Mouse (Mus musculus) limb, embryonic 11.5 days (tissue): ENCODE data around the gene Adamts17. TPM values are rescaled to one million over a fixed set of nuclear protein-coding genes. Genes with fewer than 3 reads are reported as not detected.

Experiments used
- ATAC-seq: fragments of 200-750 bp; cut with Nextera tagmentation; 2 replicates; pipeline ENCODE4 v1.8.0; 2017; ENCODE audit warnings: low read depth; ENCODE audit not compliant: insufficient number of reproducible peaks, low FRiP score, low TSS enrichment
- DNase-seq: peaks from one replicate; pipeline ENCODE4 v3.0.0-alpha.2; 2015; ENCODE audit warnings: low spot score
- H3K27ac ChIP-seq: fragments of 300-500 bp; sonication (generic); replicated peaks from 2 replicates; pipeline ENCODE4 v1.5.1; 2014; ENCODE audit warnings: low read depth, mild to moderate bottlenecking, low read length
- H3K27me3 ChIP-seq: fragments of 300-500 bp; sonication (generic); 2 replicates; pipeline ENCODE4 v1.6.1; 2014; ENCODE audit warnings: mild to moderate bottlenecking, low read length, mixed read lengths; ENCODE audit not compliant: control insufficient read depth, insufficient read depth
- H3K36me3 ChIP-seq: fragments of 300-500 bp; sonication (generic); 2 replicates; pipeline ENCODE4 v1.6.1; 2014; ENCODE audit warnings: mild to moderate bottlenecking, low read length, moderate library complexity, mixed read lengths; ENCODE audit not compliant: control insufficient read depth, insufficient read depth
- H3K4me1 ChIP-seq: fragments of 300-500 bp; sonication (generic); 2 replicates; pipeline ENCODE4 v1.6.1; 2014; ENCODE audit warnings: low read length, mixed read lengths; ENCODE audit not compliant: control insufficient read depth, insufficient read depth
- H3K4me2 ChIP-seq: fragments of 300-500 bp; sonication (generic); 2 replicates; pipeline ENCODE4 v1.6.1; 2014; ENCODE audit warnings: low read depth, mild to moderate bottlenecking, moderate library complexity; ENCODE audit not compliant: severe bottlenecking
- H3K4me3 ChIP-seq: fragments of 300-500 bp; sonication (generic); 2 replicates; pipeline ENCODE4 v1.5.1; 2014; ENCODE audit warnings: low read depth, low read length
- H3K9ac ChIP-seq: fragments of 300-500 bp; sonication (generic); 2 replicates; pipeline ENCODE4 v1.6.1; 2014; ENCODE audit warnings: mild to moderate bottlenecking, low read length
- H3K9me3 ChIP-seq: fragments of 300-500 bp; sonication (generic); 2 replicates; pipeline ENCODE4 v1.6.1; 2016; ENCODE audit warnings: low read length; ENCODE audit not compliant: control insufficient read depth
- WGBS: fragments of 180-500 bp; shearing (Covaris S2); extraction: QIAGEN DNeasy Blood & Tissue Kit; methylation state at CpG from one replicate; pipeline ENCODE4 v1.1.7; 2014; 5-methylcytosine and 5-hydroxymethylcytosine counted together
- polyA plus RNA-seq: library from polyadenylated mRNA; unstranded; fragments of >200 nt; fragmentation: Nextera tagmentation; extraction: Ambion mirVana; gene quantifications from 2 replicates; pipeline ENCODE4 v1.2.1, GENCODE M21; 2014

The Adamts17 gene
- polyA plus RNA-seq, 1 experiment from 2014 or later: 7.7 TPM

- no peak for DNase-seq
- H3K4me3 ChIP-seq: no peak overlapping the region
- H3K36me3 ChIP-seq: no peaks in the 10 kb centered on the region
- H3K27me3 ChIP-seq: no peaks in the 10 kb centered on the region
- H3K9ac ChIP-seq: no peak overlapping the region
- ATAC-seq: no peak
- H3K4me2 ChIP-seq: no peak overlapping the region
- no peak overlapping the region for H3K27ac ChIP-seq
- H3K4me1 ChIP-seq: peaks cover 14% of the 10 kb centered on the region
- no peaks in the 10 kb centered on the region for H3K9me3 ChIP-seq
- 95% methylated on average over 3 of the region's 3 CpGs for WGBS
These were observed 274.5 kb downstream of the Adamts17 start for GRCm38 (mm10) chr7:67114056-67114455.

GRCm38 (mm10) chr7:67115056-67115455, 275.5 kb downstream of the Adamts17 start:
- Histone ChIP-seq H3K4me3 (no peak overlapping the region), H3K4me1 (peaks cover 14% of the 10 kb centered on the region), H3K9ac (no peak overlapping the region), H3K36me3 (no peaks in the 10 kb centered on the region), H3K27me3 (no peaks in the 10 kb centered on the region), H3K27ac (no peak overlapping the region), H3K9me3 (no peaks in the 10 kb centered on the region), H3K4me2 (no peak overlapping the region)
- DNase-seq (no peak), ATAC-seq (peak; percentile 63; the same call in 1 of the 2 replicates)
- 76% methylated on average over 3 of the region's 3 CpGs for WGBS

- H3K27me3 ChIP-seq: no peaks in the 10 kb centered on the region
- WGBS: 78% methylated on average over 2 of the region's 2 CpGs
- H3K36me3 ChIP-seq: no peaks in the 10 kb centered on the region
- H3K9ac ChIP-seq: no peak overlapping the region
- no peak for ATAC-seq
- no peak overlapping the region for H3K27ac ChIP-seq
- DNase-seq: no peak
- H3K4me1 ChIP-seq: no peaks in the 10 kb centered on the region
- no peaks in the 10 kb centered on the region for H3K9me3 ChIP-seq
- H3K4me2 ChIP-seq: no peak overlapping the region
- H3K4me3 ChIP-seq: no peak overlapping the region
These were observed 295.6 kb downstream of the Adamts17 start for GRCm38 (mm10) chr7:67135140-67135539.

- ATAC-seq (peak; percentile 28; the same call in 1 of the 2 replicates), DNase-seq (peak; percentile 45)
- H3K4me3 ChIP-seq: no peak overlapping the region
- WGBS: 5% methylated on average over 11 of the region's 11 CpGs
- no peaks in the 10 kb centered on the region for H3K36me3 ChIP-seq
- H3K4me2 ChIP-seq: 0 out of 2 replicates have a peak overlapping the region, but pooled peaks have one; percentile 2
- H3K27me3 ChIP-seq: no peaks in the 10 kb centered on the region
- H3K9ac ChIP-seq: no peak overlapping the region
- H3K9me3 ChIP-seq: no peaks in the 10 kb centered on the region
- peaks cover 27% of the 10 kb centered on the region for H3K4me1 ChIP-seq
- H3K27ac ChIP-seq: no peak overlapping the region
These were observed 302.9 kb downstream of the Adamts17 start for GRCm38 (mm10) chr7:67142347-67143015.

- Histone ChIP-seq H3K27ac (peak overlapping the region; percentile 76), H3K27me3 (no peaks in the 10 kb centered on the region), H3K9me3 (no peaks in the 10 kb centered on the region), H3K4me1 (peaks cover 27% of the 10 kb centered on the region), H3K9ac (no peak overlapping the region), H3K4me2 (no peak overlapping the region), H3K36me3 (0 out of 2 replicates have a peak, but pooled peaks cover 2% of the 10 kb centered on the region), H3K4me3 (no peak overlapping the region)
- DNase-seq (no peak), ATAC-seq (no peak)
- WGBS: 62% methylated on average over 7 of the region's 7 CpGs
These were observed 306.2 kb downstream of the Adamts17 start for GRCm38 (mm10) chr7:67145748-67146147.

- whole genome bisulfite sequencing: 21% methylated on average over 6 of the region's 6 CpGs
- H3K4me3 ChIP-seq: no peak overlapping the region
- peak overlapping the region; percentile 76 for H3K27ac ChIP-seq
- H3K27me3 ChIP-seq: no peaks in the 10 kb centered on the region
- no peaks in the 10 kb centered on the region for H3K9me3 ChIP-seq
- no peak overlapping the region for H3K9ac ChIP-seq
- H3K4me2 ChIP-seq: no peak overlapping the region
- 0 out of 2 replicates have a peak, but pooled peaks cover 2% of the 10 kb centered on the region for H3K36me3 ChIP-seq
- DNase-seq (peak; percentile 78), ATAC-seq (peak; percentile 74)
- peaks cover 27% of the 10 kb centered on the region for H3K4me1 ChIP-seq
These were observed 306.6 kb downstream of the Adamts17 start for GRCm38 (mm10) chr7:67146151-67146550.

- Histone ChIP-seq H3K4me3 (no peak overlapping the region), H3K9me3 (no peaks in the 10 kb centered on the region), H3K27me3 (no peaks in the 10 kb centered on the region), H3K27ac (no peak overlapping the region), H3K4me2 (no peak overlapping the region), H3K36me3 (0 out of 2 replicates have a peak, but pooled peaks cover 2% of the 10 kb centered on the region), H3K9ac (no peak overlapping the region), H3K4me1 (peaks cover 19% of the 10 kb centered on the region)
- WGBS: 96% methylated on average over 16 of the region's 16 CpGs
- no peak for DNase-seq
- no peak for ATAC-seq
These were observed 310.2 kb downstream of the Adamts17 start for GRCm38 (mm10) chr7:67149707-67150106.

GRCm38 (mm10) chr7:67152626-67153025, 313.1 kb downstream of the Adamts17 start:
- Histone ChIP-seq H3K36me3 (0 out of 2 replicates have a peak, but pooled peaks cover 2% of the 10 kb centered on the region), H3K9me3 (no peaks in the 10 kb centered on the region), H3K4me2 (no peak overlapping the region), H3K9ac (no peak overlapping the region), H3K27me3 (no peaks in the 10 kb centered on the region), H3K4me1 (peaks cover 4% of the 10 kb centered on the region; the same call in 1 of the 2 replicates), H3K27ac (no peak overlapping the region), H3K4me3 (no peak overlapping the region)
- WGBS: 11% methylated on average over 3 of the region's 3 CpGs
- DNase-seq (no peak), ATAC-seq (no peak)
